Mouse (Mus musculus): ENCODE results near the gene Rgs7. TPM values are rescaled to one million over a fixed set of nuclear protein-coding genes. Genes with fewer than 3 reads are reported as not detected.

Gene Rgs7
- polyA plus RNA-seq, 1 experiment from 2014 or later, result 0.33 TPM

Other genes with a start within 250 kb of the Rgs7 start
- 0.16 and 0.20 TPM in 2 replicates for gene Kmo, start 127.9 kb upstream of the Rgs7 start, polyA plus RNA-seq (2014; fragmentation: Nextera tagmentation; extraction: Ambion mirVana)
- 114 and 118 TPM in 2 replicates for gene Fh1, start 133.1 kb upstream of the Rgs7 start, polyA plus RNA-seq (2014; fragmentation: Nextera tagmentation; extraction: Ambion mirVana)
- gene Opn3, start 200.3 kb upstream of the Rgs7 start, polyA plus RNA-seq (2014; fragmentation: Nextera tagmentation; extraction: Ambion mirVana), result 10.5 and 11.8 TPM in 2 replicates
- 3.6 and 5.2 TPM in 2 replicates for gene Chml, start 200.4 kb upstream of the Rgs7 start, polyA plus RNA-seq (2014; fragmentation: Nextera tagmentation; extraction: Ambion mirVana)
- gene Wdr64, start 206.1 kb upstream of the Rgs7 start, polyA plus RNA-seq (2014; fragmentation: Nextera tagmentation; extraction: Ambion mirVana), result not detected in 2 replicates